ENCODE assay signal across 8 mouse cellular contexts in the genomic region with DNA sequence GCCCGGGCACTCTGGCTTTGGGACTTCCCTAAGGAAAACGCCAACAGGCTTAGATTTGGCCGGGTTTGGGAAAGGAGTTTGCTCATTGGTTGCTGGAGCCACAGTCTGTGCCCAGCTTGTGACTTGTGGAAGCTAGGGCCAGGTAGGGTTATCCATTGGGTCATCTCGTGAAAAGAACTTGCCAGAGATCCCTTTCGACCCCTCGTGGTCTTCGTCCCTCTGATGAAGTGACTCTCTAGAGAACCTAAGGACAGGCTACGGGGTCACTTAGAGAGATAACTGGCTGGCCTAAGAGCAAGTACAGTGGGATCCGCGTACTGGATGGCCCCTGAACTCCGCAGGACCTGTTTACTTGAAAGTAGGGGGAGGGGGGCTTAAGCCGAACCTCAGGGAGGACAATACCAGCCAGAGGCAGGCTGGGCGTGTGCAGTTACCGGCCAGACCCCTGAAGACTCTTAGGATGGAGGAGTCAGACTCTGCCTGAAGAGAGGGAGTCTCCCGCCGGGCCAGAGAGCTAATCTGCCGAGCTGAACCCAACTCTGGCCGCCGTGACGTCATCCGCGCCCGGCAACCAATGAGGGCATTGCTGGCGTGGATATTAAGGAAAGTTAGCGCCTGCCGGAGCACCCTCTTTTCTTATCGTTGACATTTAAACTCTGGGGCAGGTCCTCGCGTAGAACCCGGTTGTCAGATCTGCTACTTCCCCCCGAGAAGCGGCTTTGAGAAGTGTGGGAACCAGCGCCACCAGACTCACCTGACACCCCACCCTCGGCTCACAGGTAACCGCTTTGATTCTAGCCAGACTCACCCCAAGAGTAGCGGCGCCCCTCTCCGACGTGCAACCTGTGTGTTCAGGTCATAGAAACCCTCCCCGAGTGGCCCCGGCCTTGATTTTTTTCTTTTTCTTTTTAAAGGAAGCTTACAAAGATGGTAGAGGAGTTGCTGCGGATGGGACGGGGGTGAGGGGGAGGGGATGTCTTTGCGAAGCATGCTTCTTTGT. TPM values are rescaled to one million over a fixed set of nuclear protein-coding genes. Genes with fewer than 3 reads are reported as not detected.
DNase-seq lines count a peak whose midpoint lies in the region; ATAC-seq and TF ChIP-seq lines count a peak whose summit lies in the region.

Gene Pax6, plus strand, starts transcription at position 630 of the 1,000 bp plus-strand sequence.

- peak within 1 kb of the TSS; percentile 45 for H3K4me2 ChIP-seq in forebrain, postnatal 0 days (ENCODE audit: low read depth)

- peaks cover 9% of the 10 kb centered on the region; the same call in 1 of the 2 replicates for H3K4me1 ChIP-seq in forebrain, postnatal 0 days (ENCODE audit: insufficient read depth)

- no peaks in the 10 kb centered on the region for H3K36me3 ChIP-seq in forebrain, postnatal 0 days (ENCODE audit: insufficient read depth)

- TF ChIP-seq CTCF in layer of hippocampus, adult 2 months (conservative IDR thresholded peaks at IDR 0.05), result no peak
- TF ChIP-seq CTCF in forebrain, postnatal 0 days (IDR thresholded peaks at IDR 0.05; ENCODE audit: low read depth), result no peak

- no peak for DNase-seq in layer of hippocampus, adult 2 months (ENCODE audit: low spot score in 2 of 2)
- DNase-seq in layer of hippocampus, adult 9-11 months, result no peak
- DNase-seq in cerebellum, adult 8-10 months, result peak; percentile 82
- DNase-seq in forebrain, postnatal 0 days, result peak; percentile 32
- DNase-seq in right cerebral cortex, postnatal 14 days, result no peak
- no peak for DNase-seq in urinary bladder, postnatal 36 days (ENCODE audit: low spot score in 2 of 2)
- DNase-seq in frontal cortex, postnatal 10 days (ENCODE audit: low spot score in 2 of 2), result no peak

- H3K4me3 ChIP-seq in layer of hippocampus, adult 2 months, result peak within 1 kb of the TSS; percentile 44
- H3K4me3 ChIP-seq in forebrain, postnatal 0 days (ENCODE audit: low read depth, low read length), result peak within 1 kb of the TSS; percentile 28

- 3% methylated on average over 44 of the region's 44 CpGs for WGBS in forebrain, postnatal 0 days

- no peaks in the 10 kb centered on the region for H3K9me3 ChIP-seq in forebrain, postnatal 0 days (ENCODE audit: low read length)

- H3K27ac ChIP-seq in layer of hippocampus, adult 2 months, result peak within 1 kb of the TSS; percentile 15
- no peak within 1 kb of the TSS for H3K27ac ChIP-seq in forebrain, postnatal 0 days (ENCODE audit: low read depth, low read length)

- no peak for ATAC-seq in forebrain, postnatal 0 days
- peak; percentile 38 for ATAC-seq in megakaryocyte-erythroid progenitor cell, adult 5-6 weeks (replicated peaks; ENCODE audit: low FRiP score, low TSS enrichment, poor library complexity, severe bottlenecking)

- peak within 1 kb of the TSS; percentile 14; the same call in 1 of the 2 replicates for H3K9ac ChIP-seq in forebrain, postnatal 0 days

- peaks cover 68% of the 10 kb centered on the region for H3K27me3 ChIP-seq in forebrain, postnatal 0 days (ENCODE audit: insufficient read depth, low read length)

RNA-seq across cellular contexts. Expression of gene Pax6, which starts in this region (rescaled TPM):
- 10 to 100 TPM; 10.5 to 13.5 TPM for total RNA-seq in layer of hippocampus, adult 2 months (2021)
- total RNA-seq in forebrain, postnatal 0 days (2014; rRNA removed), result 19.0 and 32.9 TPM in 2 replicates
- 14.6 and 19.0 TPM in 2 replicates for polyA plus RNA-seq in forebrain, postnatal 0 days (2015; fragmentation: Nextera tagmentation; extraction: Ambion mirVana)
- total RNA-seq in megakaryocyte-erythroid progenitor cell, adult 5-6 weeks (2014; fragmentation: Nextera tagmentation), result not detected in 2 replicates
- total RNA-seq in megakaryocyte-erythroid progenitor cell, adult 5-6 weeks (2017), result not detected in 2 replicates

Comparison
In these comparisons a context has a peak if more than half of its experiments do, and no peak if none do; other contexts are left out.
1. RNA of gene Pax6 (total RNA-seq): 19.0 to 32.9 TPM in forebrain, postnatal 0 days and 10.5 to 13.5 TPM in layer of hippocampus, adult 2 months; not detected in megakaryocyte-erythroid progenitor cell, adult 5-6 weeks; every median in the first group is over 10 times any median in the second.
2. Peak in ATAC-seq in megakaryocyte-erythroid progenitor cell, adult 5-6 weeks; RNA of the gene not detected or under 1 TPM.
3. DNase-seq: peak in cerebellum, adult 8-10 months (single experiment) and forebrain, postnatal 0 days (single experiment); none in layer of hippocampus, adult 2 months (0 of 2), layer of hippocampus, adult 9-11 months (single experiment), right cerebral cortex, postnatal 14 days (single experiment), urinary bladder, postnatal 36 days (0 of 2) and frontal cortex, postnatal 10 days (0 of 2).